Mouse (Mus musculus) lung, embryonic 16.5 days (tissue): ENCODE data around the gene Apoo. TPM values are rescaled to one million over a fixed set of nuclear protein-coding genes. Genes with fewer than 3 reads are reported as not detected.
"Not testable (repeated sequence)": the region's sequence is repeated elsewhere in the genome, so short reads cannot be mapped to it uniquely, and the experiment has no call there.

Source experiments
- ATAC-seq: fragments of 200-750 bp; cut with Nextera tagmentation; 2 replicates; pipeline ENCODE4 v1.8.0; 2017; ENCODE audit warnings: low read depth, mild to moderate bottlenecking, moderate library complexity
- H3K27ac ChIP-seq: fragments of 300-500 bp; sonication (generic); 2 replicates; pipeline ENCODE4 v1.5.1; 2014; ENCODE audit warnings: mild to moderate bottlenecking, control low read depth, low read length
- H3K27me3 ChIP-seq: fragments of 300-500 bp; sonication (generic); 2 replicates; pipeline ENCODE4 v1.6.1; 2014; ENCODE audit warnings: low read depth, low read length, mixed read lengths; ENCODE audit not compliant: control insufficient read depth, insufficient read depth
- H3K36me3 ChIP-seq: fragments of 300-500 bp; sonication (generic); 2 replicates; pipeline ENCODE4 v1.6.1; 2014; ENCODE audit warnings: low read length; ENCODE audit not compliant: control insufficient read depth, insufficient read depth
- H3K4me1 ChIP-seq: fragments of 300-500 bp; sonication (generic); replicated peaks from 2 replicates; pipeline ENCODE4 v1.6.1; 2014; ENCODE audit warnings: low read length, mixed read lengths; ENCODE audit not compliant: control insufficient read depth, insufficient read depth
- H3K4me2 ChIP-seq: fragments of 300-500 bp; sonication (generic); 2 replicates; pipeline ENCODE4 v1.6.1; 2014; ENCODE audit warnings: low read depth, low read length, control low read depth
- H3K4me3 ChIP-seq: fragments of 300-500 bp; sonication (generic); 2 replicates; pipeline ENCODE4 v1.5.1; 2014; ENCODE audit warnings: mild to moderate bottlenecking, low read length, control low read depth
- H3K9ac ChIP-seq: fragments of 300-500 bp; sonication (generic); 2 replicates; pipeline ENCODE4 v1.6.1; 2014; ENCODE audit warnings: low read length, control low read depth
- H3K9me3 ChIP-seq: fragments of 300-500 bp; sonication (generic); 2 replicates; pipeline ENCODE4 v1.6.1; 2016; ENCODE audit warnings: low read length; ENCODE audit not compliant: control insufficient read depth
- WGBS: fragments of 180-500 bp; shearing (Covaris S2); extraction: QIAGEN DNeasy Blood & Tissue Kit; methylation state at CpG from one replicate; pipeline ENCODE4 v1.1.7; 2014; 5-methylcytosine and 5-hydroxymethylcytosine counted together
- polyA plus RNA-seq: library from polyadenylated mRNA; unstranded; fragments of >200 nt; fragmentation: Nextera tagmentation; extraction: Ambion mirVana; gene quantifications from 2 replicates; pipeline ENCODE4 v1.2.1, GENCODE M21; 2015

Apoo gene
- polyA plus RNA-seq = 62.6 and 69.4 TPM in 2 replicates

DNA sequence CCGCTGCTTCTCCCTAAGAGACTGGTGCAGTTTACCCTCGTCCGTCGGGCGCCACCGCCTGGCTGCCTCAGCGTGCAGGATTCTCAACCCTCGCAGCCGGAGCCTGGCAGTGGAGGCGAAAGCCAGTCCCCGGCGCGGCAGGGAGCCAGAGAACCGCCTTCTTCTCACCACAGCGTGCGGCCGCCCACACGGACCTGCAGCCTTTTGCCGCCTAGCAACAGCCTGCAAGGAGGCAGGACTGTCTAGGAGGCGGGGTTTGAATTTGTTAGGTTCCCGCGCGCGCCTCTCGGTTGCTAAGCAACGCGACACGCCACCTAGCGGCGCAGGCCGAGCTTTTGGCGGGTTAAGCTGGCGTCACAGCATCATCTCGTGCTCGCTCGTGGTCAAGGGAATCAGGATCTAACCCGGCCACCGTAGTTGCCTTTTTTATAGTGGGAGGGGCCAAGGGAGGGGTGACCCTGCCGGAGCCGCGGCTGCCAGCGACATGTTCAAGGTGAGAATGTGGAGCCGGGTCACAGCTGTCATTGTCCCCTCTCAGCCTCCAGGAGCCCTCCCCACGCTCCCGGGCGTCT, at the start of gene Apoo, which contains the start of gene Fam90a1b:
Gene Apoo, plus strand, starts transcription at position 448 of the 572 bp plus-strand sequence.
Gene Fam90a1b, minus strand, starts transcription at position 108 of the 572 bp plus-strand sequence.
- Histone ChIP-seq H3K36me3 (no peaks in the 10 kb centered on the region), H3K9ac (peak within 1 kb of the TSS; percentile 74), H3K4me3 (peak within 1 kb of the TSS; percentile 68), H3K4me1 (no peaks in the 10 kb centered on the region), H3K27me3 (peaks cover 37% of the 10 kb centered on the region), H3K4me2 (peak within 1 kb of the TSS; percentile 55), H3K27ac (peak within 1 kb of the TSS; percentile 17; the same call in 1 of the 2 replicates), H3K9me3 (no peaks in the 10 kb centered on the region)
- ATAC-seq = peak; percentile 99
- 17% methylated on average over 43 of the region's 46 CpGs for WGBS

DNA sequence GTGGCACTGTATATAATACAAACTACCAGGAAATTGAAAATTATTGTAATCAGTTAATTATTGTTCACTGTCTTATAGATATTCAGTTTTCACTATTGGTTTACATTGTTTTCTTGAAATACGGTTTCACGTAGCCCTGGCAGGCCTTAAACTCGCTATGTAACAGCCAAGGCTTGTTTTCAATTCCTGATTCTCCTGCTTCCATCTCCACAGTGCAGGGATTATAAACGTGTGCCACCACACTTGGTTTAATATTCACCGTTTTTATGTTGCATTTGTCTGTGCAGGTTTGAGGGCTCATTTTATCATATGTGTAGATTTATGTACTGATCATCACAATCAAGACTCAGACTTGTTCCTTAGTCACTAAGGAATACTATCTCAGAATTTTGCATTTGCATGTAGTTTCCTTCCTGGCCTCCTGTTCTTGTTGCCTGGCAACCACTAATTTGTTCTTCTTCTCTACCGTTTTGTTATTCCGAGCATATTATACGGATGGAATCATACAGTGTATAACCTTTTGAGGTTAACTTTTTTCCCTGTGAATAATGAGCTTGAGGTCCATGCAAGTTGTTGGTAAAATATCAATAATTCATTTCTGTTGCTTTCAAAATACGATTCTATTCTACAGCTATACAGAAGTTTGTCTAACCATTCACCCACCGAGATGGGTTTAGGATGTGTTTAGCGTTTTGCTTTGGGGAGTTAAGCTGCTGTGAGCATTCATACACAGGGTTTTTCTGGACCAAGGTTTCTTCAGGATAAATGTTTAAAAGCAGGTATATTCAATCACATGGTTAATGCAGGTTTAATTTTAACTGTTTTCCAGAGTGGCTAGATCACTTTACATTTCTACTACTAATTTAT, 45.6 kb upstream of the Apoo start:
- 77% methylated on average over 11 of the region's 11 CpGs for WGBS

DNA sequence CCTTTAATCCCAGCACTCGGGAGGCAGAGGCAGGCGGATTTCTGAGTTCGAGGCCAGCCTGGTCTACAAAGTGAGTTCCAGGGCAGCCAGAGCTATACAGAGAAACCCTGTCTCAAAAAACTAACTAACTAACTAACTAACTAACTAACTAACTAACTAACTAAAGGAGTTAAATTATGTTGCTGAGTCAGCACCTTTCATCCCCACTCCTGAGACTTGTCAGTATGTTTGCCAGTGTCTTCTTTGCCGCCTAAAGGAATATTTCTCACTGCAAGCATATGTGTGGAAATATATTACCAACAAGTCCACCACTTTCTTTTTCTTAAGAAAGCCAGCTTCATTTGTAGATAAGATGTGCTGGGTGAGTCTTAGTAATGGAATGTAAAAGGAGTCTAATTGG, 23.3 kb upstream of the Apoo start:
- H3K27ac ChIP-seq, H3K36me3 ChIP-seq, ATAC-seq, H3K9ac ChIP-seq, H3K4me1 ChIP-seq, H3K4me3 ChIP-seq, H3K4me2 ChIP-seq, H3K9me3 ChIP-seq: not testable (repeated sequence)
- H3K27me3 ChIP-seq = peaks cover 12% of the 10 kb centered on the region
- 83% methylated on average over 1 of the region's 4 CpGs for WGBS

More for the DNA sequence above, 45.6 kb upstream of the Apoo start:
- H3K27me3 ChIP-seq = peaks cover 10% of the 10 kb centered on the region
- no peak overlapping the region for H3K4me2 ChIP-seq
- no peak for ATAC-seq
- no peaks in the 10 kb centered on the region for H3K4me1 ChIP-seq
- H3K9me3 ChIP-seq = no peaks in the 10 kb centered on the region
- no peak overlapping the region for H3K4me3 ChIP-seq
- H3K9ac ChIP-seq = no peak overlapping the region
- no peak overlapping the region for H3K27ac ChIP-seq
- no peaks in the 10 kb centered on the region for H3K36me3 ChIP-seq

DNA sequence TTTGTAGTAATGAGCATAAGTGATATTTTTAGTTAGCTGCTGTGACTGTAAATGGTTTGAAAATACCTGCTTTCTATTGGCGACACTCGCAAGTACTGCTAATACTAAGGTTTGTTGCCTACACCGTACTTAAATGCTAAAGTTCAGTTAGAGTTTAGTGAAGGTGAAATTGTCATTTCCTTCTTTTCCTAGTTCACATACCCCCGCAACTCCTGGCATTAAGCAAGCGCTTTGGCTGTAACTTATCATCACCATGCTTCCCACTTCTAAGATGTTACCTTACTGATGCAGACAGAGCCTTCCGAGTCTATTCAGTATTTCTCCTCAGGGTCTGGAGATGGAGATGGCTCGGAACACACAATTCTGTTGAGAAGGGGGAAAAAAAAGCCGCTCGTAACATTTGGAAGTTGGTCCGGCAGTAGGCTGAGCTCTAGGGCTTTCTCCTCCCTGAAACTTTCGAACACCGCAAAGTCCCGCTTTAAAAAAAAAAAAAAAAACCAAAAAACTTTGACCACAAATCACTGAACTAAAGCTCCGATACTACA, 1.5 kb upstream of the Apoo start:
- peak overlapping the region; percentile 51; the same call in 1 of the 2 replicates for H3K4me2 ChIP-seq

DNA sequence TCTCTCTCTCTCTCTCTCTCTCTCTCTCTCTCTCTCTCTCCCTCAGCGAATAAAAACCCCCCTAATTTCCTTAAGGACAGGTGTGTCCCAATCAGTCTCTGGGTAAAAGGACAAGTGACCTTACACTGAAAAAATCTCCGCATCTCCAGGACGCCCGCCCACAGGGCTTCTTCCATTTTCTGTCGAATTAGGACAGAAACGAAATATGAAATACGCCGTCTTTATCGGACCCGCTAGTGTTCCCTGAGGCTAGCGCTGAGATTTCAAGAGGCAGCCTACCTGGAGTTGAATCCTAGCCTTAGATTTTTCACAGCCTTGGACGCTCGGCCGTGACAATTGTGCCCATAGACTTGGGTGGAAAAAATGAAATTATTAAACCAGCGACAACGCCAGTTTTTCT, 888 bp upstream of the Apoo start:
- H3K9me3 ChIP-seq = no peaks in the 10 kb centered on the region
- no peaks in the 10 kb centered on the region for H3K4me1 ChIP-seq
- no peaks in the 10 kb centered on the region for H3K36me3 ChIP-seq
- no peak for ATAC-seq
- H3K4me3 ChIP-seq = peak overlapping the region; percentile 33
- peak overlapping the region; percentile 51 for H3K4me2 ChIP-seq
- WGBS = 22% methylated on average over 16 of the region's 16 CpGs
- no peak overlapping the region for H3K9ac ChIP-seq
- peaks cover 40% of the 10 kb centered on the region for H3K27me3 ChIP-seq
- no peak overlapping the region for H3K27ac ChIP-seq

More for the DNA sequence above, 1.5 kb upstream of the Apoo start:
- no peak overlapping the region for H3K9ac ChIP-seq
- no peak overlapping the region for H3K27ac ChIP-seq
- H3K4me3 ChIP-seq = no peak overlapping the region
- no peaks in the 10 kb centered on the region for H3K36me3 ChIP-seq
- 21% methylated on average over 14 of the region's 14 CpGs for WGBS
- no peaks in the 10 kb centered on the region for H3K9me3 ChIP-seq
- ATAC-seq = no peak
- no peaks in the 10 kb centered on the region for H3K4me1 ChIP-seq
- H3K27me3 ChIP-seq = peaks cover 38% of the 10 kb centered on the region

DNA sequence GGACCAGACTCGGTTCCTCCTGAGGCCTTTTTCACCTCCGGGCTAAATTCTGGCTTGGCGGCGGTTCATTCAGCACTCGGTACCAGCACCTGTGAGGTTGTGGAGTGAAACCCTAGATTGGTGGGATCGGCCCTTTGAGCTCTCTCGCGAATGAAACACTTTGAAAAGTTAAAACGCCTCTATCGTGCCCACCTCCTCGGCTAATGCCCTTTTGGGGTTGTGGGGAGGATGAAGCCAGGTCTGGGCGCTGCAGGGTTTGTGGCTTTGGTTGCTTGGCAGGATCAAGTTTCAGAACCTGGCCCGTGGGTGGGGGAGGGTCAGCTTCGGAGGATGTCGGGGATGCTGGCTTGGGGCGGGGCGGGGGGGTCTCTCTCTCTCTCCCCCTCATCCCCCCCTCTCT, 331 bp downstream of the Apoo start:
- H3K9me3 ChIP-seq = no peaks in the 10 kb centered on the region
- H3K36me3 ChIP-seq = no peaks in the 10 kb centered on the region
- peak overlapping the region; percentile 68 for H3K4me3 ChIP-seq
- H3K4me2 ChIP-seq = peak overlapping the region; percentile 55
- no peaks in the 10 kb centered on the region for H3K4me1 ChIP-seq
- ATAC-seq = peak; percentile 8
- H3K27me3 ChIP-seq = peaks cover 32% of the 10 kb centered on the region
- H3K9ac ChIP-seq = peak overlapping the region; percentile 74
- WGBS = 11% methylated on average over 17 of the region's 17 CpGs
- H3K27ac ChIP-seq = peak overlapping the region; percentile 17; the same call in 1 of the 2 replicates

DNA sequence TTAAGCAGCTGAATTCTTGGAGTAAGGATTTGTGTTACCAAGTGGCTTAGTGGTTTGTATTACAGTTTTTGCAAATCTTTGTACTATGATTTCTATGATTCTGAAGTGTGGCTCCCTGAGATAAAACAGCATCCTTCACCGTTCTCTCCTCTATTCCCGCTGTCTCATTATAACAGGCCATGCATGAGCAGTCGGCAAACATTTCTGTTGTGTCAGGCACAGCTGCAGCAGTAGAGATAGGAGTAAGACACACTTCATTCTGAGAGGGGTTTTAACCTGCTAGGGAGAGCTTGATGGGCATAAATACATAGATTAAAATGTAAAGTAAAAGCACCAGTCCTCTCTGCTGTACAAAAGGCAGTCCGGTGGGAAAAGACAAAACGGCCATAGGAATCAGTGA, 11.8 kb downstream of the Apoo start:
- H3K4me3 ChIP-seq = no peak overlapping the region
- H3K9ac ChIP-seq = no peak overlapping the region
- no peak overlapping the region for H3K4me2 ChIP-seq
- H3K27me3 ChIP-seq = peaks cover 4% of the 10 kb centered on the region
- no peaks in the 10 kb centered on the region for H3K36me3 ChIP-seq
- no peaks in the 10 kb centered on the region for H3K4me1 ChIP-seq
- H3K27ac ChIP-seq = no peak overlapping the region
- 87% methylated on average over 5 of the region's 5 CpGs for WGBS
- no peak for ATAC-seq
- no peaks in the 10 kb centered on the region for H3K9me3 ChIP-seq

DNA sequence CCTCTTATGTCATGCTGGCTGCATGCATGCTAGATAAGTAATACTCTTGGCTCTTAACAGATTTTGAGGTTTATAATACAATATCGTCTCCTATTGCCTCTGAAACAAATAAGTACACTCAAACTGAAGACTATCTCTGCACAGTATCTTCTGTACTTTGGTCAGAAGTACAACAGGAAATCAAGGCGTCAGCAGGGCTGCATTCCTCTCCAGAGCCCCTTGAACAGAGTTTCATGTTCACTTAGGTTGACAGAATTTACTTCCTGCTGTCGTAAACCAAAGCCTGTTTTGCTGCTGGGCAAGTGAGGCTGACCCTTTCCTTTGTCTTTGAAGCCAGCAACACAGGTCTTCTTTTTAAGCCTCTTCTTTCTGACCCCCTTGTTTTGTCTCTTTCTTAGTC, 42.1 kb downstream of the Apoo start:
- no peak for ATAC-seq

DNA sequence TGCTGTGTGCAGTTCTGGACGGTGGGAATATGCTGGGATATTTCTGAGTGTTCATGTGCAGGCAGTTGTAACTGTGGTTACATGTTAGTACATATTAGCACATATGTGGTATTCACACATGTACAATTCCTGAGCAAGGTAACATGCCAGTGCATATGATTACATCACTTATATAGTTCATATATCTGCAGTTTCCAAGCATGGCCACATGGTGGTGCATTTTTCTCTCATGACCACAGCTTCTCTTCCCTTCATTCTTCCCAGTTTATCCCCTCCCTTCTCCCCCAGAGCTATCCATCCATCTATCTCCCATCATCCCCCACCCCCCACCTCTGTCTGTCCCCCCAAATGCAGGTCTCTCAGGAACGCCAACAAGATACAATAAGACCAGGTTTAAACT, 53.3 kb downstream of the Apoo start:
- H3K36me3 ChIP-seq = no peaks in the 10 kb centered on the region
- no peak overlapping the region for H3K27ac ChIP-seq
- H3K9ac ChIP-seq = no peak overlapping the region
- WGBS = 83% methylated on average over 2 of the region's 2 CpGs
- peaks cover 6% of the 10 kb centered on the region for H3K27me3 ChIP-seq
- H3K9me3 ChIP-seq = no peaks in the 10 kb centered on the region
- no peaks in the 10 kb centered on the region for H3K4me1 ChIP-seq
- no peak for ATAC-seq
- no peak overlapping the region for H3K4me2 ChIP-seq
- no peak overlapping the region for H3K4me3 ChIP-seq

More for the DNA sequence above, 42.1 kb downstream of the Apoo start:
- H3K27me3 ChIP-seq = peaks cover 3% of the 10 kb centered on the region; the same call in 1 of the 2 replicates
- H3K4me1 ChIP-seq = no peaks in the 10 kb centered on the region
- H3K4me2 ChIP-seq = no peak overlapping the region
- no peak overlapping the region for H3K27ac ChIP-seq
- H3K4me3 ChIP-seq = no peak overlapping the region
- H3K9ac ChIP-seq = no peak overlapping the region
- no peaks in the 10 kb centered on the region for H3K9me3 ChIP-seq
- H3K36me3 ChIP-seq = no peaks in the 10 kb centered on the region
- 56% methylated on average over 3 of the region's 3 CpGs for WGBS
